Mouse (Mus musculus): ENCODE results near the gene Hoxb7.

DNA sequence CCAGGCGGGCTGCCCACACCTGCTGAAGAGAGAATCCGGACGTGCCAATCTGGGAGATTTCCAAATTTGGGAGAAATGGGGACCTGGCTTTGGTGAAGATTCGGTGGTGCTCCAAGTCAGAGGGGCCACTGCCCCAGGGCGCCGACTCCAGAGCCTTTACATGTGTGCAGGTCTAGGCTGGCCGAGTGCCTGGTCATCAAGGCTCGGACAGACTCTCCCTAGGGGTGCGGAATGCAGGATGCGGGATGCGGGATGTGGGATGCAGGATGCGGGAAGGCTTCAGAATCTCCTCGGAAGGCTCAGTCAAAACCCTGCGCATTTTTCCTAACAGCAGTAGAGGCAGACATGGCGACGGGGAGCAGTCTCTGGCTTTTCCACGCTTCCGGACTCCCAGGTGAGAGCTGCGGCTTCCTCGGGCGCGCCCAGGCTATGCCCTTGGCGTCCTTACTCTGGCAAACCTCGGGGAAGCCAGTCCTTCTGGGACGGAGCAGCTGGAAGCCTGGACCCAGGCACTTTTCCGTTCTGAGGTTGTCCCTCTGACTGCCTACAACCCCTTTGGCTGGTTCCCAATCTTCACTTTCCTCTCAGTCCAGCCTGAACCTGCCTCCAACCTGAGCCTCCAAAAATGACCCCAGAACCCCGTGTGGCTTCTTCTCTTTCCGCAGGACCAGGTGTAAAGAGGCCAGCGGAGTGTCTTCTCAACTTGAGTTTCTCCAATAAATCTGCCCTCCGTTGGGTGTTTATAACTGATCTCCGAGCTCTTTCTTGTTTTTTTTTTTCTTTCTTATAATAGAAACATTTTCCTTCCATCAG, 6.8 kb upstream of the Hoxb7 start:
- TF ChIP-seq EP300 (IDR thresholded peaks at IDR 0.05; ENCODE audit: low read depth) (no peak), CTCF (IDR thresholded peaks at IDR 0.05; ENCODE audit: low read depth) (no peak)
